Mouse (Mus musculus) megakaryocyte, embryonic 14.5 days (primary cell): Measurements from ENCODE around the gene Fignl2.

Source experiments
- FLI1 ChIP-seq: IDR thresholded peaks from 2 replicates; pipeline ENCODE4 v1.6.1; 2012; ENCODE audit warnings: low read length, inconsistent platforms, mixed read lengths
- GATA1 ChIP-seq: IDR thresholded peaks from 3 replicates; pipeline ENCODE4 v1.6.1; 2012; ENCODE audit warnings: mixed read lengths, low read length, inconsistent platforms, borderline replicate concordance

DNA sequence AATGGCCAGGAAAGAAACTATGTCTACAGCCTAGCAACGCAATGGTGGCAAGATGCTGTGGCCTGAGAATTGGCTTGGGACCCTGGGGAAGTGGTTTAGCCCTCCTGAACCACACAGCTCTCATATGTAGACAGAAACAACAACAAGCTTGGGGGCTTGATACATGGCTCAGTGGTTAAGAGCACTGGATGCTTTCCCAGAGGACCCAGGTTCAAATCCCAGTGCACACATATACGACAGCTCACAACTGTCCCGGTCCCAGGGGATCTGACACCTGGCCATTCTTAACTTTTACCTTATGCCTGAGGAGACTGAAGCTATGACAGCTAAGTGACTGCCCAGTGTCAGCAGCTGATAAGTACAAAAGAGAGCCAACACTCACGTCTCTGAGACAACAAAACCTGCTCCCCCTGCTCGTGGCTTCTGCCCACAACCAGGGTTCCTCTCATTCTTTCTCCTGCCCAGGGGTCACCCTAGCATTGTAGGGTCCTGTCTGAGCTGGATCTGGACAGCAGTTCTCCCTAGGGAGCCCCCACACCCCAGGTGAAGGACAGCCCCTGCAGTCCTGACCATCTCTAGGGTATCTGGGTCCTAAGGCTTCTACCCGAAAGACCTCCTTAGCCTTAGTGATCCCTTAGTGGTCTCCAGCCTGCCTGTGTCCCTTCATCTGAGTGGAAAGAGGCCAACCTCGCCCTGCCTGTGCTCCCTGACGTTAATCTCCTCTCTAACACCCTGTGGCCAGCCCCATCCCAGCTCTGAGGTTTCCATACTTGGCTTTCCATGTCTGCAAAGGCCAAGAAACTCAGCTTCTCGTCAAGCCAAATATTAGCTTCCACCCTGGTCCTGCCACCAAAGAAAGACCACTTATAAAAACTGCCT, 43.3 kb upstream of the Fignl2 start:
- TF ChIP-seq GATA1, result no peak
- no peak for TF ChIP-seq FLI1
